Mouse (Mus musculus) gonadal fat pad, adult 2 months (tissue): Measurements from ENCODE around the gene Rps11. TPM values are rescaled to one million over a fixed set of nuclear protein-coding genes. Genes with fewer than 3 reads are reported as not detected.
"Not testable (repeated sequence)": the region's sequence is repeated elsewhere in the genome, so short reads cannot be mapped to it uniquely, and the experiment has no call there.

ENCODE experiments used
- DNase-seq: peaks from one replicate; pipeline ENCODE4 v3.0.0-alpha.2; 2012; ENCODE audit warnings: low read depth
- polyA plus RNA-seq: library from polyadenylated mRNA; depleted of rRNA; stranded (reverse); fragments of >200 nt; gene quantifications from 2 replicates; pipeline ENCODE4 v1.2.3, GENCODE M21; 2012

The Rps11 gene
- polyA plus RNA-seq, 1 experiment = 218 TPM

DNA sequence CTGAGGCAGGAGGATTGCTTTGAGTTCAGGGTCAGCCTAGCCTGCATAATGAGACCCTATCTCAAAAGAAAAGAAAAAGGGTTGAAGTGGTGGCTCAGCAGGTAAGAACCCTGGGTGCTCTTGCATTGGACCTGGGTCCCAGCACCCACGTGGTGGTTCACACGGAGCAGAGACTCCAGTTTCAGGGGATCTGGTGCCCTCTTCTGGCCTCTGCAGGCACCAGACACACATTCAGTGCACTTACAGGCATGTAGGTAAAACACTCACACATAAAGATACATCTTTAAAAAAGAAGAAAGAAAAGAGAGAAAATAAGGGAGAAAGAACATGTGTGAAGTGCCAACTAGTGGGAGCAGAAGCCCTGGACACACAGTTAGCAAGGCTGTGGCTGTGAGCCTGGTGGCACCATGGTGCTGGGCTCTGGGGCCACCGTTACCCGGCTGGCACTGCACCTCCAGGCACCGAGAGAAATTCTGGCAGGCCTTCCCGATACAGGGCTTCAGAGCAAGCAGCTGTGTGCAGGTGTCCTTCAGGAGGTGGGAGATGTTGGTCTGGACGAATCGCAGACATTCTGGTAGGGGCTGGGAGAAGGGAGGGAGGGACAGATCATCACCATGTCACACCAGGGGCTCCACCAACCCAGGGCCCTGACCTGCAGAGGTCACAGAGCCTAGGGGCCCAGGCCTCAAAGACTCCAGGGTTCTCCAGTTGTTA is 9.4 kb upstream of the Rps11 start:
- DNase-seq = no peak

DNA sequence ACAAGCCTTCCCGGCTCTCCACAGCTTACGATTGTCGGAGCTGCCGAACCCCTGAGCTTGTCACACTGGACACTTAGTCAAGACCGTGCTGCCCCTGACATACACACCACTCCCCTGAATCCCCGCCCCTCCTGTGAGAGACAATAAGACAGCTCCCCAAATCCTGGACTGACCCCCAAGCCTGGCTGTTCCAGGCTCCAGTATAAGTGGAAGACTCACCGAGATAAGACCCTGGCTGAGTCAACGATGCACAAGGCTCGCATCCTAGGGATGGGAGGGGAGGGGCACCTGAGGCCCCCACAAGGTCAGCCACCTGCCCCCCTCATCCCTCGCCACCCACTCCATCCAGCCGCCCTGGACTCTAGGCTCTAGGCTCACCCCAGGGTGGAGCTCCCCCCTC is 7.6 kb upstream of the Rps11 start:
- no peak for DNase-seq

DNA sequence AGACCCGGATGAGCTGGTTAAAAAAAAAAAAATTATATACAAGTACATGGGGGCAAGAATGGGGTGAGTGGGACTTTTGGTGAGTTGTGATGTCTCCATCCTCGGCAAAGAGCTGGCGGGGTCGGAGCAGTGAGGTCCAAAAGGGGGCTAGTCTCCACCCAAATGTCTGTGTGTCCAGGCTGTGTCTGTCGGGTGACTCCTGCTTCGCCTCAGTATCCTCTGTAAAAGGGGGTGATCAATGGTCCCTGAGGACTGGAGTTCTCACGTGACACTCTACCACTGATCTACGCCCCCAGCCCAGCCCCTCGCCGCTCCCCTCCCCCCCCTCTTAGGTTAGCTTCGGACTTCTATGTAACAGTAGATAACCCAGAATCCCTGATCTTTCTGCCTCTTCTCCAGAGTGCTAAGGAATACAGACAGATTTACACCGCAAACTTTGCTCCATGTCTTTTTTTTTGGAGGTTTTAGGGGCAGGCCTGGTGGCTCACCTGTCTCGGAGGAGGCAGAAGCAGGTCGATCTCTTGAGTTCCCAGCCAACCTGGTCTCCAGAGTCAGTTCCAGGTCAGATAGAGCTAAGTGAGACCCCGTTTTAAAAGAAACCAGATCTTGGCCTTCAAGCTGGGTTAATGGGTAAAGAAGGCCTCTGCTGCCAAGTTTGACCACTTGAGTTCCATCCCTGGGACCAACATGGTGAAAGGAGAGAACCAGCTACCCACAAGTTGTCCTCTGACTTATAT is 5.7 kb upstream of the Rps11 start:
- DNase-seq = no peak

DNA sequence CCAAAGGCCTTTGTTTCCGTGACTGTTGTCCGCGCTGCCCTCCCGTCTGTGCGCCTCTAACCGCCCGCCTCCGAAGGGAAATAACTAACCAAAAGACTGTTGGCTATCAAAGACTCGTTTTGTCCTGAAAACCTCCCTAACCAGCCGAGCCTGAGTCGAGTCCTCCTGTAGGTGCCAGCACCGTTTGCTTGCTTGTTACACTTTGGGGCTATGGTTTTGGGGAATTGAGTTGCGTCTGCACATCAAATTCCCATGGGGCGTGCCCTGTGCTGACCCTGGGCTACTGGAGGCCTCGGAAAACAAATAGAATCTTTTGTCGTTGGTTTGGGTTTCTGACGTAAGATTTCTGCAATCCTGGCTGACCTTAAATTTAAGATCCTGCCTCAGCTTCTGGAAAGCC is 5.1 kb upstream of the Rps11 start:
- no peak for DNase-seq

DNA sequence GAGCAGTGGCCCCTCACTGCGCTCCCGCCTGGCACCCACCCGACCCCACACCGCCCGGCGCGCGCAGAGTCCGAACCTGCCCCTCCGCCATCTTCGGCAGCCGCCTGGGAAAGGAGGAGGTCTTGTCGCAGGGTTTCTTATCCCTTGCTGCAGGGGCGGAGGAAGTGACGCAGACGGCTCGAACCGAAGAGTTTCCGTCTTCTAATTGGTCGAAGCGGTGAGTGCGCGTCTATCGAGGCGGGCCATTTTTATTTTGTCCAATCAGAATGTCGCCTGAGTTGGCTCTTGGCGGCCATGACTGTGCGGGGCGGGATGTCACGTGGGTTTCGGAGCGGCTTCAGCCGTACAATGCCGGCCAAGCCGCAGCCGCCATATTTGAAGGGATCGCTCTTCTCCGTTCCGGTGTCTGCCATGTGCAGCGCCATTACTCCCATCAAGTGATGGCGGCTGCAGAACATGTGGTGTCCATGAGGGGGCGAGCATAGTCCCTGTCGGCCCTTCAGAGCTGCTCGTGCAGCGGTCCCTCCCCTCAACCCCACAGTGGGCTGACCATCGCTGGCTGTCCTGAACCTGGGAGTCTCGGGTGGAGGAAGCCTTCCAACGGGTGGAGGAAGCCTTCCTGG is 4.5 kb upstream of the Rps11 start, which contains the start of gene Rpl13a:
Gene Rpl13a, minus strand, starts transcription at position 138 of the 623 bp plus-strand sequence.
- peak; percentile 92 for DNase-seq

DNA sequence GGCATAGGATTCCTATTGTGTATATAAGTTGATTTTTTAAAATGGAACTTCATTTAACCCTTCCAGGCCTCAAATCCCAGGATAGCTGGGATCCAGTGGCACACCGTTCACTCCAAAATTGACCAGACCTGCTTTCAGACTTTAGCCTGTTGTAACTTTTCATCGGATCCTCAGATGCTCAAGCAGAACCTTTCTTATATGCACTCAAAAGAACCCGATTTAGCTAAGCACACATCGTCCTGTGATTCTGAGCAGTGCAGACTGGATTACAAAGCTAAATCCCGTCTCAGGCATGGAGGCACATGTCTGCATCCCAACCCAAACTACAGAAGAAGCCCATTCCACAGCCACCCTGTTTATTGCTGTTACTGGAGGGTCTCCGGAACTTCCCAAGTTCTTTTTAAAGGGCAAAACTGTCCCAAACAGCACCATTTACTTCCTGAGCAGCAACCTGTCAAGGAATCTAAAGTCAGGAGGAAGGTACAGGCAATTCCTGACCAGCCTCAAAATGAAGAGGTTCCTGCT is 3.5 kb upstream of the Rps11 start:
- DNase-seq = no peak

DNA sequence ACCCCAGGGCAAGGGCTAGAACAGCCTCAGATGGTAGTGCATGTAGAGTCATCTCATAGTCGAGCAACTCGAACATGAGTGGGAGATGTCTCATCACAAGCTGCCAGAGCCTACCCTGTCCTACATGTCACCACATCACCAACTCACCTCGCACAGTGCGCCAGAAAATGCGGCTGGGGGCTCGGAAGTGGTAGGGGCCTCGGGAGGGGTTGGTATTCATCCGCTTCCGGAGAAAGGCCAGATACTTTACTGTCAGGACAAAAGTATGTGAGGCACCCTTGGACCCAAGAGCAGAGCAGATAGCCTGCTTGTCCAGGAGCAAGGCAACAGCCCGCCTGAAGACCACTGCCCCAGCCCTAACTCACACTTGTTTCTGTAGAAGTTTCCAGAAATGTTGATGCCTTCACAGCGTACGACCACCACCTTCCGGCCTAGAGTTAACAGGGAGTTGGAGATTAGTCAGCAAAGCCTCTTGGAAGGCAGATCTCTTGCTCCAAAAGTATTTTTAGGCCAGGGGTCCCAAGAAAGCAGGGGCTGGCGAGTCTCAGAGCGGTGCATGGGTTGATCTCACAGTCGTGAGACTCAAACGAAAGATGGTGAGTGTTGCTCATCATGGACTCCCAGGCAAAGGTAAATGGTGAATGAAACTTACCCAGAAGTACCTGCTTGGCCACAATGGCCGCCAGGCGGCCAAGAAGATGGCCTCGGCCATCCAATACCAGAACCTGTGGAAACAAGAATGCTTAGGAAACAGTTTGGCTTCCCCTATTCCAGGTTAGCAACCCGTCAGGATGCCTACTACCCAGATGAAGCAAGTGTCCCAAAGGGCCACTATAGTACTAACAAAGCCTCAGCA is 2.8 kb upstream of the Rps11 start:
- no peak for DNase-seq

DNA sequence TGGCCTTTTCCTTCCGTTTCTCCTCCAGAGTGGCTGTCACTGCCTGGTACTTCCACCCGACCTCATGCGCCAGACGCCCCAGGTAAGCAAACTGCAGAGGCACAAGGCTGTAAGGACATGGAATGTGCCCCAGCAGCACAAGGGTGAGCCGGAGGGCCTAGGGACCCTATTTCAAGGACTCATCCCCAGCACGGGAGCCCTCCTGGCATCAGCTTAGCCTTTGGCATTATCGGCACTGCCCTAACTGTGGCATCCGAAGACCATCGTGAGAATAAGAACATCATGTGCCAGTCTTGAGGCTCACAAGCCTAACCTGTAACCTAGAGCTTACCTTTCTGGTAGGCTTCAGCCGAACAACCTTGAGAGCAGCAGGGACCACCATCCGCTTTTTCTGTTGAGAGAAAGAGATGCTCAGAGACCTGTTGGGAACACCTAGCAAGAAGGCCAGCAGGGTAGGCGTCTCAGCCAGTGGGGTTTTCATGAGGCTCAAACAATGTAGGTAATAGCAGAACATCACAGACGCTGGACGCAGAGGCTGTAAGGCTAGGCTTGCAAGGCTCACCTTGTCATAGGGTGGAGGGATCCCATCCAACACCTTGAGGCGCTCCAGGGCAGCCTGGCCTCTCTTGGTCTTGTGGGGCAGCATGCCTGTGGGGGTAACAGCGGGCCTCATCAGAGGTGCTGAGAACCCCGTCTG is 2.1 kb upstream of the Rps11 start:
- DNase-seq = no peak

DNA sequence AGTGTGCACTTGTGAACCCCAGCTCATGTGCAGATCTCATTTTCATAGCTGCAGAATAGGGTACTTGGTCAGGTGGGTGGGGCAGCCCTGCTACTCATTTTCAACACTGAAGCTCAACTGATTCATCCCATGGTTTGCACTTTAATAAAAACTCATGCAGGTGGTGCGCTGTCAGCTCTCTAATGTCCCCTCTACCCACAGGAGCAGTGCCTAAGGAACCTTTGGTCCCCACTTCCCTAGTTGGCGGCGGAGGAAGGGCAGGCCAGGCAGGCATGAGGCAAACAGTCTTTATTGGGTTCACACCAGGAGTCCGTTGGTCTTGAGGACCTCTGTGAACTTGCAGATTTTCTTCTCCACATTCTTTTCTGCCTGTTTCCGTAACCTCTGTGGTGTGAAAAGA is 1.4 kb upstream of the Rps11 start:
- DNase-seq = not testable (repeated sequence)

DNA sequence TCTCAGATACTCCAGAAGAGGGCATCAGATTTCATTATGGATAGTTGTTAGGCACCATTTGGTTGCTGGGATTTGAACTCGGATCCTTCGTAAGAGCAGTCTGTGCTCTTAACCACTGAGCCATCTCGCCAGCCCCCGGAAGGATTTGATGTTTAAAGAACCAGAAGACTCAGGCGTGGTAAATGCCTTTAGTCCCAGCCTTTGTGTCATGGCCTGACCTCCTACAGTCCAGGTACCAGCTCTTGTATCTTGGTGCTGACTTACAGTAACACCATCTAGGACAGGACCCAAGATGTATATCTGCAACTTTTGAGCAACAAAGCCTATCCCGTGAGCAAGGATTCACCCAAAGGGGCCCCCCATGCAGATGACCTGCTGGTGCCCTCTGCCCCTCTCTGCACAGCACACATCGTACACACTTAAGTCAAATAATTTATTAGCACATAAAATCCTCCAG is 933 bp upstream of the Rps11 start:
- DNase-seq = no peak

DNA sequence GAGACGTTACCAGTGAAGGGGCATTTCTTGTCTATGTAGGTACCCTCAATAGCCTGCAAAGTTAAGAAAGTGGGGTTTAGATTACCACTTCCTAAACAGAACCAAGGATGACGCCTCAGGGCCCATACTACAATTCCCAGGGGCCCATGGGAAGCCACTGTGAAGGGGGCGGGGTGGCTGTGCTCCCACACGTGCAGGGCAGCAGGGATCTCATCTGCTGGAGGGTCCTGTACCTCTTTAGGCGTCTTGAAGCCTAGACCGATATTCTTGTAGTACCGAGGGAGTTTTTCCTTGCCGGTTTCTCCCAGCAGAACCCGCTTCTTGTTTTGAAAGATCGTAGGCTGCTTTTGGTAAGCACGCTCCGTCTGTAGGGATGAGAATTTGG is 1.1 kb downstream of the Rps11 start:
- no peak for DNase-seq

DNA sequence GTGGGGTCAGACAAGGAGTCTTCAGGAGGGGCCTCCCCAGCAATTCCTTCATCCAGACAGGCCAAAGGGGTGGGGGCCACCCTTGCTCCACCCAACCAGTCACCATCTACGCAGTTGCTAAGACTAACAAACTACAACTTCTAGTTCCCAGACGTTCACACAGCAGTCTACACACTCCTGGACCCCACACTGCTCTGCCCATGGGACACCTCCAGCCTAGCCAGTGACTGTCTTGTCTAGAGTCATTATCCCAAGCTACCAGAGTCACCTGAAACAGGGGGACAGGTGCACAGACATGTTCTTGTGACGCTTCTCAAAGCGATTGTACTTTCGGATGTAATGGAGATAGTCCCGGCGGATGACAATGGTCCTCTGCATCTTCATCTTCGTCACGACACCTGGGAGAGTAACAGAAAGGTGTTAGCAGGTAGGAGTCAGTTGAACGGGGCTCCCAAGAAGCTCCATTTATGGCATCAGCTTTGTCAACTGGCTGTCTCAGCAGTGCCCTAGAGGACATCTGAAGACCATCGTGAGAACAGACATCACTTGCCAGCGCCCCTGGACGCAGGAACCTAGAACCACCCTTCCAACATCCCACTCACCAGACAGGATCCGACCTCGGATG is 1.6 kb downstream of the Rps11 start:
- DNase-seq = no peak

DNA sequence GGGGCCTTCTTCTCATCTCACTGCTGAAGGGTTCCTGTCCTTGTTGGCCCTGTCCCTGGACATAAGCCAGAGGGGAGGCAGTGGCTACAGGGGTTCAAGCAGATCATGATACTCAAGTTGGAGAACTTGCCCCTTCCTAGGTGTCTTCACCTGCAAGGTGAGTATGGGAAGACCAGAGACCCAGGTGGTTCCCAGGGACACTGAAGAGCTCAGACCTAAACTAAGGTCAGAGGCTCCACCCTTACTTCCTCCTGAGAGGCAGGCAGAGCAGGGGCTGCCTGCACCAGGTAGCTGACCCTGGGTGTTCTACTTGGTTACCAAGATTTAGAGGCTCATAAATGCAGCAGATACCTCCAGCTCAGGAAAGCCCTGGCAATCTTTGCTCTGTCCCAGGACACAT is 2.3 kb downstream of the Rps11 start:
- no peak for DNase-seq

DNA sequence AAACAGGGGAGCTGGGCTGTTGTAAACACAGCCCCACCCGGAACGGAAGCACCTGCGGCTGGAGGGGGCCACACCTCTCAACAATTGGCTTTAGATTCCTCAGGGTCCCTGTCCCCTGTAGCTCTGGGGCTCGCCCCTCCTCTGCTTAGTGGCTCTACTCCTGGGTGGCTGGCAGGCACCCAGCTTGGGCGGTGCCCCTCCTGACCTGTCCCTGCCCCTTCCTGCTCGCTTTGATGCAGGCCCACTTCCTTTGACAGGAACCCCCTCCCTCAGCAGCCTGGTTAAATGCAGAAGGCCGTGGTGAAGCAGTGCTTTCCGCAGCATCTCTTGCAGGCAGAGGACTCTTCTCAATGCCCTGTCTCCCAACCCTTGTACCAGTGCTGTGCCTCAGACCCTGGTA is 2.8 kb downstream of the Rps11 start:
- no peak for DNase-seq

DNA sequence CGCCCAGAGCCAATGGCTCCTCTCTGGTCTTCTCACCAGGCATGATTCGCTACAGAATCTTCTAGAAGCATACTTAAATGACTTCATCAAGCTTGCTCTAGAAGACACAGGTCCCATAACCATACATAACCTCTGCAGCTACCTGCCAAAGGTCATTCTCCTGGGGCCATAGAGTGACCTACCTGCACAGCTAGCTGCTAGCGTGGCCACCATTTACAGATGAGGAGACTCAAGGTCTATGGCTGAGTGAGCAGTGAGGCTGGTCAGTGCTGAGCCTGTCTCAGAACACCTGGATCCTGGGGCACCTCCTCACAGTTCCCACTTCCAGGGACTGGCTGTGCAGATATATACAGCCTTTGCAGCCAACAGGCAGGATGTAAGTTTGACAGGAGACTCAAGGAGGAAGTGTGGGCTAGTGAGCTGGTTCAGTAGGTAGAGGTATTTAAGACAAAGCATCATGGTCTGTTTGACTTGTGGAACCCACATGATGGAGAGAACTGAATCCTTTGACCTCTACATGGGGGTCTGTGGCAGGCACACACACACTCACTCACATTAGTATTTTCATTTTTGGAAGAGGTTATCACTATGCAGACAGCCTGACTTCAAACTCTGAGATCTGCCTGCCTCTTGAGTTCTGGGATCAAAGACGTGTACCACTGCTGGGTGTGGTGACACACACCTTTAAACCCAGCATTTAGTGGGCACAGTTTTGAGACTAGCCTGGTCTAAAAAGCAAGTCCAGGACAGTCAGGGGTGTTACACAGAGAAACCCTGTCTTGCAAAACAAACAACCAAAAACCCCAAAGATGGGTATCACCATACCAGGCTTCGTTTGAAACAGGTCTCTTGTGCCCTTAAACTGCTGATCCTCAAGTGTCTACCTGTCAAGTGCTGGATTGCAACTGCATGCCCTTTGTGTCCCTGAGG is 4.2 kb downstream of the Rps11 start:
- DNase-seq = no peak

DNA sequence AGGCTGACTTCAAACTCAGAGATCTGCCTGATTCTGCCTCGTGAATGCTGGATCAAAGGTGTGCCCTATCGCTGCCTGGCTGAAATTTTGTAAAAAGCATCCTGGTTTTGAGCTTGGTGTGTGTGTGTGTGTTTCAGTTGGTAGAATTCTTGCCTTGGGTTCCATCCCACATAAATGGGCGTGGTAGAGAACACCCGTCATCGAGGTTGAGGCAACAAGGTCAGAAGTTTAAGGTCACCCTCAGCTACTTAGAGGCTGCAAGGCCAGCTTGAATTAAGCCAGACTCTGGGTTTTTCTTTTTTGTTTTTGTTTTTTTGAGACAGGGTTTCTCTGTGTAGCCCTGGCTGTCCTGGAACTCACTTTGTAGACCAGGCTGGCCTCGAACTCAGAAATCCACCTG is 5.9 kb downstream of the Rps11 start:
- DNase-seq = no peak

DNA sequence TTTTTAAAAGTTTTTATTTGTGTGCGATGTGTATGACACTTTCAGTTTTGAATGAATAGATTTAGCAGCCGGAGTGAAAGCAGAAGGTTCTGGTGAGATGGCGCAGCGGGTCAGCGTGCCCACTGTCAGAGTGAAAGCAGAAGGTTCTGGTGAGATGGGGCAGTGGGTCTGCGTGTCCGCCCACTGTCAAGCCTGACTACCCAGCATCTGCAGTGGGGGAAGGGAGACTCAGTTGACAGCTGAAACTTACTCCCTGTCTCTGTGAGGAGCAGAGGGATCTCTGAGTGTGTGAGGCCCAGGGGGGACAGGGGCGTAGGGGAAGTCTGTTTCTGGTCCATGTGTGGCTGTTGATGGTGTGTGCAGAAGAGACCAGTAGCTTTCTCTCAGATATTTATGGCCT is 6.7 kb downstream of the Rps11 start:
- DNase-seq = no peak

DNA sequence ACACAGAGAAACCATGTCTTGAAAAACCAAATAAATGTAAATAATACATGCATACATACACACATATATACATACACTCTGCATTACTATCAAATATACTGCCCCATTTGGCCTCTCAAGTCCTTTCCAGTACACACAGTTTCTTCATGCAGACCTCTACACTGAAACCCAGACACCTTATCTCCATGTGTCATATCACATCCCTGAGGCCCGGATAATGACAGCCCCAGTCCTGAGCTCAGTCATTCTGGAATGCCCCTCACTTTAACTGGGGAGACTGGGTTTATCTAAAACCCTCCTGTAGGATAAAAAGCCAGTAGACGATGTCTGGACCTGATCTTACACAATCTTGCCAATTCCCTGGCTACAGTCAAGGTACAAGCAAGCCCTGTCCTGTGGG is 10.8 kb downstream of the Rps11 start:
- DNase-seq = no peak

DNA sequence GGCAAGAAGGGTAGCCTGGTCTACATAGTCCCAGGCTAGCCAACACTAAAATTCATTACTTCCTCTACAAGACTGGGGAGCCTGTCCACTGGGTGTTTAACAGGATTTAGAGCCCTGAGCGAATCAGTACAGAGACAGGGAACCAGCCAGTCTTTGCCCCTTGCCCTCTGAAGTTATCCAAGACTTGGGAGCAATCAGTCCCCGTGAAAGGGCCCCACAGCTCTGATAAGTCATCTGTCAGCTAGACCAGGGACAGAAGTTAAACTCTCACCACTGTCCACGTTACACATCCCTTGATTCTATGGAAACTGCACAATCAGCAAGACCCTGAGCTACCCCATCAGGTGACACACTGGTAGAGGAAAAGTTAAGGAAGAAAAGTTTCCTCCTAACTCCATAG is 11.7 kb downstream of the Rps11 start:
- no peak for DNase-seq

DNA sequence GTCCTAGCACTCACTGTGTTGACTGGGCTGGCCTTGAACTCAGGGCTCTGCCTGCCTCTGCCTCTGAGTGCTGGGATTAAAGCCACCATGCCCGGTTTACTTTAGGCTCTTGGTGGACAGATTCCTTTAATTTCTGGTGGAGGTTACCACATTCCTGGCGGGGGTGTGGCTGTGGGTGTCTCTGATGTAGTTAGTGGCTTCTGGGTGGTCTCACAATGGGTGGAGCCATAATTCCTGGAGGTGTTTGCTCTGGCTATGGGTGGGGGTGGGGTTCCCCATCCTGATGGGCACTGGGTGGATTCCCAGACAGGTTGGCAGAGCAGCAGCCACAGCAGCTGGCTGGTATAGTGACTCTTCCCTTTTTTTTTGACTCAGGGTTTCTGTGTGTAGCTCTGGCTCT is 12.3 kb downstream of the Rps11 start:
- no peak for DNase-seq
